Mouse (Mus musculus): ENCODE measurements around the gene Gadd45b.

DNA sequence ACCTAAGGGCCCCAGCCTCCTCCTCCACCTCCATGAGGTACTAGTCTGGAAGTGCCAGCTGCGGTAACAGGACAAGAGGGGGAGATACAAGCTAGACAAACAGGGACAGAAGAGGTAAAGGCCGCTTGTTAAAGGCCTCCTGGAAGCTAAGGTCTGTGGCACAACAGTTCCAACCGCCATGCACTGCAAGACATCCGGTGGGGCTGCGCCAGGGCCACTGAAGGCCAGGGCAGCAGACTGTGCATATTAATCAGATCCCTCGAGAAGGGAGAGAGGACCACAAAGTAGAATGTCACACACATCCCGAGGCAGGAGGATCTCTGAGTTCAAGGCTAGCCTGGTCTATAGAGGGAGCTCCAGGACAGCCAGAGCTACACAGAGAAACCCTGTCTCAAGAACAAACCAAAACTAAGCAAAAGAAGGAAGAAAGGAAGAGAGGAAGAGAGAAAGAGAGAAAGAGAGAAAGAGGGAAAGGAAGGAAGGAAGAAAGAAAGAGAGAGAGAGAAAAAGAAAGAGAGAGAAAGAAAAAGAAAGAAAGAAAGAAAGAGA is 51.8 kb downstream of the Gadd45b start:
- no peak for TF ChIP-seq POLR2A (IDR thresholded peaks at IDR 0.05; ENCODE audit: control insufficient read depth in 1 of 2, insufficient read depth in 1 of 2, low read depth in 1 of 2, low read length in 2 of 2, poor library complexity in 1 of 2)
- TF ChIP-seq TBP (IDR thresholded peaks at IDR 0.05; ENCODE audit: low read depth, low read length), result no peak
- peak in 1 of 3 experiments; percentile 3; a peak in 1 of 6 replicates for TF ChIP-seq CTCF (IDR thresholded peaks at IDR 0.05 in 2 of 3, conservative IDR thresholded peaks at IDR 0.05 in 1 of 3; ENCODE audit: control insufficient read depth in 1 of 3, insufficient read depth in 1 of 3, low read depth in 2 of 3, low read length in 3 of 3, poor library complexity in 1 of 3, severe bottlenecking in 1 of 3)
- no peak for TF ChIP-seq EP300 (IDR thresholded peaks at IDR 0.05; ENCODE audit: low read depth in 1 of 2, low read length in 2 of 2)
- TF ChIP-seq MAZ (IDR thresholded peaks at IDR 0.05; ENCODE audit: low read depth, low read length), result no peak
- TF ChIP-seq BHLHE40 (IDR thresholded peaks at IDR 0.05; ENCODE audit: borderline replicate concordance, low read depth, low read length), result no peak
- TF ChIP-seq ZKSCAN1 (IDR thresholded peaks at IDR 0.05; ENCODE audit: low read depth, low read length), result no peak
- TF ChIP-seq POLR2AphosphoS5 (IDR thresholded peaks at IDR 0.05; ENCODE audit: borderline replicate concordance, low read depth, low read length), result no peak
- no peak for TF ChIP-seq CHD1 (IDR thresholded peaks at IDR 0.05; ENCODE audit: low read depth, low read length)
- TF ChIP-seq RAD21 (IDR thresholded peaks at IDR 0.05; ENCODE audit: low read depth, low read length), result no peak
- TF ChIP-seq NELFE (IDR thresholded peaks at IDR 0.05; ENCODE audit: low read depth, low read length), result no peak
